Mouse (Mus musculus) MN1 (cell line): ENCODE results near the gene Olfr857.
"Not testable (repeated sequence)": the region's sequence is repeated elsewhere in the genome, so short reads cannot be mapped to it uniquely, and the experiment has no call there.

ENCODE experiments used
- DNase-seq: peaks from one replicate; pipeline ENCODE4 v3.0.0-alpha.2; 2016; ENCODE audit warnings: low spot score

The Olfr857 gene

DNA sequence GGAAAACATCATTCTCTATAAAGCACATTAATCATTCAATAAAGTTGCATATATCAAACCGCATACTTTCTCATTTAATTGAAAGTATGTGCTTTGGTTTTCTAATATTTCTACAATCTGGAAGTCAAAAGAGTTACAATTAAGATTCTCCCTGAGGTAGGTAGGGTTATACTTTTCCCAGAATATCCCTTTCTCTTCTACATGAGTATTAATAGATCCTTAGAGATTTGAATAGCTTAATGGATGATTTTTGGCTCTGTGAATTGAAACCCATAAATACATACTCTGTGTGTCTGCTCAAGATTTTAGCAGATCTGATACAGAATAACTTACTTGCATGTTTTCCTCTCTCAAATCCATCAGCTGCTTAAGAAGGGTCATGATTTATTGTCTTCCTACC lies at the start of gene Olfr857:
TSS of gene Olfr857 (plus strand) at position 301 of the 400 bp plus-strand sequence.
- no peak for DNase-seq

DNA sequence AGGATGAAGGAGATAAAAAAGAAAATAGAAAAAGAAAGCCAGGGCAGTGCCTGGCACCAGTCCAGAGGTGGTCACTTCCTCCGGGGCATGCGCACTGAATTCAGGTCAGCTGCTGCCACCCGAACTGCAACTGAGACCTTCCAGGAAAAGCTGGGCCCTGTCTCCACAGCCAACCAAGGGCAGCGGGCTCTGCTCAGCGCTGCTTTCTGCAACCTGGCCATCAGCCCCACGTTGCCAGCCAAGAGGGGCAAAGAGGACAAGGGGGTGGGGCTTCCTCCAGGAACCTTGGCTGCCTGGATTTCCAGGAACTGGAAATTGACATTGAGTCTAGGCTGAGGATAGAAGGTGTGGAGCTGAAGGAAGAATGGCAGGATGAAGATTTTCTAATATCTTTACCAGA lies 19.0 kb upstream of the Olfr857 start:
- DNase-seq: no peak

DNA sequence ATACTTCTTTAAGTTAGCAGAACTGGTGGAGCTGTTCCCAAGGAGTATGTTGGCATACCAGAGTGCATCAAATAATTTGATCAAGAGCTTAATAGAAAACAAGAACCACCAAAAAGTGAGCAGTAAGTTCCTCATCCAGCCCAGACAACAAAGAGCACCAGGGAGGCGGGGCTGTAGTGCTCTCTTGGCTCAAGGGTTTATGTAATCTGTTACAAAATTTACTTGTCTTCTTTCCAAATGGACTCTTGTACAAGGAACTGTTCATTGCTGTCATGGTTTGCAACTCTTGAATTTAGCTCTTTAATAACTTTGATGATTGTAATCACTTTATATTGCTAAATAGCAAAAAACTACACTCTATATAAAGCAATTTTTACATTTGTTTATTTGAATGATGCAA lies 17.8 kb upstream of the Olfr857 start:
- no peak for DNase-seq

DNA sequence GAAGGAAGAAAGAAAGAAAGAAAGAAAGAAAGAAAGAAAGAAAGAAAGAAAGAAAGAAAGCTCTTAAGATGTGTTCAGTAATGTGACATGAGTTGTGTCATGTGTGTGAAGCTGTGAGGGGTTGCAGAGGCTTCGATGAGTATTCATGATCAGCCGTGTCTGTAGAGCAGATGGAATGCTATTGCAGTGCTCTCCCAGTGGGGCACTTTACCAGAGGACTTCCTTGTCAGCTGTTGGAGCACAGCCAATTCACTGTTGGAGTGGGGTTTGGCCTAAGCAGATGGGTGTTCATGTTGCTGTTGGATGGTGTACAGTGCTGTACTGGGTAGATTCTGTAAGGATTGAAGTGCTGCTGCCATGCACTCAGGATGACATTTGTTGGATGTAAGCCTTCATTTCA lies 16.8 kb upstream of the Olfr857 start:
- DNase-seq: no peak

DNA sequence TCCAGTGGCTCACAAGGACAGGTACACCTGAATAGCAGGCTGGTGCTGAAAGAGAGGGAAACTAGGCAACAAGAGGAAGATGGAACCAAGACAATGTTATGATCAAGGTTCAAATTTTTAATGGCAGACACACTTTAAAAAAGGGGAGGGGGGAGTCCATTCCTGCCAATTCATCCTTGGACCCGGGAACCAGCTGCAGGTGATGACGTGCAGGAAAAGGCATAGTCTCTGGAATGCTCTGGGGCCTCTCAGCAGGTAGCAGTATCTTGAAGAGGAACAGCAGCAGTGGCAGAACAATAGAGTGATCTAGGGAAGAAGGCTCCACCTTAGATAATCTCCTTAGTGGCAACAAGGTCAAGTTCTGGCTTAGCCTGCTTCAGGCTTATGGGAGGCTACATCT lies 14.9 kb upstream of the Olfr857 start:
- DNase-seq: not testable (repeated sequence)

DNA sequence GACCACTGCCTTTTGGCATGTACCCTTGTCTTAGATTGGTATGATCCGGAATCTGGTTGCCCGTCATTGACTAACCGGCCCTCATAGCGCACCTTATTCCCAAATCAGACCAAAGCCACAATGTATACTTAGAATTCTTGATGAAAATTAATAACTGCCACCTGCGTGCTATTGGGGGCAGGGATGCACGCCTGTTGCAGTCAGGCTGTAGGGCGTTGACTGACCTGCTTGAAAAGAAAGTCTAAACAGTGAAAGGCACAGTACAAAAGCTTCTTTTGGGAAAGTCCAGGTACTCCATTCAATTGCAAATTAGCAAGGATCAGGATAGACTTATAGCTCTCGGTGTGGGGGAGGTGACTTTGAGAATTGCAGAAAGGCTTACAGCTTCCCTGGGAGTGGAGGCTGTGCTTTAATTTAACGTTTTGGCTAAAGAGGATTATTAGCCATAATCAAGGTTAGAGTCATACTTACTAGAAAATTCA lies 14.3 kb upstream of the Olfr857 start:
- not testable (repeated sequence) for DNase-seq

DNA sequence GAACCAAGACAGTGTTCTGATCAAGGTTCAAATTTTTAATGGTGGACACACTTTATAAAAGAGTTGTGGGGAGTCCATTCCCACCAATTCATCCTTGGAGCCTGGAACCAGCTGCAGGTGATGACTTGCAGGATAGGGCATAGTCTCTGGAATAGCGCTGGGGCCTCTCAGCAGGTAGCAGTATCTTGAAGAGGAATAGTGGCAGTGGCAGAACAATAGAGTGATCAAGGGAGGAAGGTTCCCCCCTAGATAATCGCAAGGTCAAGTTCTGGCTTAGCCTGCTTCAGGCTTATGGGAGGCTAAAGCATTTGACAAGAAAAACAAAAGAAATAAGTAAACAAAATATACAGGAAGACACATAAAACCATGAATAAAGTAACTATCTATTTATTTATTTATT lies 4.7 kb upstream of the Olfr857 start:
- DNase-seq: not testable (repeated sequence)
